Mouse (Mus musculus) hindlimb bud, embryonic 11.5 days (tissue): ENCODE results near the gene Cep57.

Source experiments
- DNase-seq: peaks from one replicate; pipeline ENCODE4 v3.0.0-alpha.2; 2012; ENCODE audit warnings: low read depth, low spot score; ENCODE audit errors: extremely low spot score

The Cep57 gene

DNA sequence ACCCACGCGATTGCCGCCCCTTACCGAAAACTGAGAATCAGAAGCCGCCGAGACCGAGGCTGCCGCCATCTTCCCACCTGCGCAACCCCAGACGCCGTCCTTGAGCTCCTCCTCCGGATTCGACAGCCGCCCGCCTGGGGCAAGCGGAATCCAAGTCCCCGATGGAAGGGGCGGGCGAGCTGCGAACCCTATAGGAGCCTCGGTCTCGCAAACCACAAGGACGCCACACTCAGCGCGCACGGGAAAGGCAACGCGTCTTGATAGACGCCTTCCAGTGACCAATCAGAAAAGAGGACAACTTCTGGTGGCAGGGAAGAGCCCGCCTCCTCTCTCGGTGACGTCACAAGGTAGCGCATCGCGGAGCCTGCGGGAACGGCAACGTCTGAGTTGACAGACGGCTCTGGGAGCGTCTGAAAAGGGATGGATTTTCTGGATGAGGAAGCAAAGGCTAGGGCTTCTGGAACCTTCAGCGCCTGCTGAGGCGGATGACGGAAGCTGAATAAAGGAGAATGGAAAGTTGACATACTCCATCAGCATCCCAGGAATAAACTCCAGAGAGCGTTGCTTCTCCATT, at the start of gene Cep57:
Gene Cep57, minus strand, starts transcription at position 276 of the 574 bp plus-strand sequence.
- peak; percentile 99 for DNase-seq

- no peak for DNase-seq
Observed at GRCm38 (mm10) chr9:13875340-13875739, 48.4 kb upstream of the Cep57 start.

GRCm38 (mm10) chr9:13874359-13874758, 47.5 kb upstream of the Cep57 start:
- DNase-seq, result no peak

DNA sequence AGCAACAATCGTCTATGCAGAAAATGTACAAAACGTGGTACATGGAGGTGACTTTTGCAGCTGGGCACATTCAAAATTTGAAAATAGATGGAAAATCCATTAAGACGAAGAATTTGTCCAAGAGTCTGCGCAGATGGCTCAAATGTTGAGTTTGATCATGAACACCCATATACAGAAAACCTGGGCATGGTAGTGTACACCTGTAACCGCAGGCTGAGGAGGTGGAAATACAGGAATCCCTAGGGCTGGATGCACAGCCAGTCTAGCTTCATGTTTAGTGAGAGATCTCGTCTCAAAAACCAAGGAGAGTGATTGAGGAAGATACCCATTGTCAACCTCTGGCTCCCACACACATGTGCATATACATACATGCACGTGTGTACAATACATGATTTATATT, 44.7 kb upstream of the Cep57 start:
- no peak for DNase-seq

DNA sequence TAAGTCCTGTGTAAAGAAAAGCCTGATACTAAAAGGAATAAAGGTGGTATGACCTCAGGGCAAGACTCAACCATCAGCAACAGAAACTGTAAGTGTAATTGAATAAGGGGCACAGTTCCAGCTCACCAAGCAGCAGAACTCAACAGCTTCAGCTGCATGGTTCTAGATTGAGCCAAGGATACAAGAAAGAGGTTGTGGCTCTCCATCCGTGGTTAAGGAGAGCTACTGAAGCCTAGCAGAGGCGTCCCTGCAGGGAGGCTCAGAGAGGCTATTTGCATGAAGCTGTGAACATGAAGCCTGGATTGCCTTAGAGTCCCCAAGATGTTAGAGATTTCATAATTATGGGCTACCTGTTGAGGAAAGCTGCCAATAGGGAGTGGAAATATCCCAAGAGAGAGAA, 40.7 kb upstream of the Cep57 start:
- no peak for DNase-seq

GRCm38 (mm10) chr9:13856777-13857176, 29.9 kb upstream of the Cep57 start:
- DNase-seq, result no peak

GRCm38 (mm10) chr9:13856247-13856646, 29.3 kb upstream of the Cep57 start:
- no peak for DNase-seq

DNA sequence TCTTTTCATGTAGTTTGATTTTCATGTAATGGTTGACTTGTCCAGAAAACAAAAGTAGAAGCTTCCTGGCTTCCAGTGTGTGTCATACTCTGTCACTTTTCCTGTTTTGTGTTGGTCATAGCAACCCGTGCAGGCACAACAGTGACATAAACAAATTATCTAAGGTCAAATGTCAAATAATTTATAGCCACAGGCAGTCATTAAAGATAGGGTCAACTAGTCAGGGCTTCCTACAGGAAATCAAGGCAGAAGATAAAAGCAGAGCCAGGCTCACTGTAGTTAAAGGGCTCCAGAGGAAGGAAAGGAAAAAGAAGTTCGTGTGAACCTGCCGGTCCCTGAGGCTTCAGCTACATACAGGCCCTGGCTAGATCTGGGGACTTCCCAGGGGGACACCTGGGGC, 27.0 kb upstream of the Cep57 start:
- DNase-seq, result no peak

DNA sequence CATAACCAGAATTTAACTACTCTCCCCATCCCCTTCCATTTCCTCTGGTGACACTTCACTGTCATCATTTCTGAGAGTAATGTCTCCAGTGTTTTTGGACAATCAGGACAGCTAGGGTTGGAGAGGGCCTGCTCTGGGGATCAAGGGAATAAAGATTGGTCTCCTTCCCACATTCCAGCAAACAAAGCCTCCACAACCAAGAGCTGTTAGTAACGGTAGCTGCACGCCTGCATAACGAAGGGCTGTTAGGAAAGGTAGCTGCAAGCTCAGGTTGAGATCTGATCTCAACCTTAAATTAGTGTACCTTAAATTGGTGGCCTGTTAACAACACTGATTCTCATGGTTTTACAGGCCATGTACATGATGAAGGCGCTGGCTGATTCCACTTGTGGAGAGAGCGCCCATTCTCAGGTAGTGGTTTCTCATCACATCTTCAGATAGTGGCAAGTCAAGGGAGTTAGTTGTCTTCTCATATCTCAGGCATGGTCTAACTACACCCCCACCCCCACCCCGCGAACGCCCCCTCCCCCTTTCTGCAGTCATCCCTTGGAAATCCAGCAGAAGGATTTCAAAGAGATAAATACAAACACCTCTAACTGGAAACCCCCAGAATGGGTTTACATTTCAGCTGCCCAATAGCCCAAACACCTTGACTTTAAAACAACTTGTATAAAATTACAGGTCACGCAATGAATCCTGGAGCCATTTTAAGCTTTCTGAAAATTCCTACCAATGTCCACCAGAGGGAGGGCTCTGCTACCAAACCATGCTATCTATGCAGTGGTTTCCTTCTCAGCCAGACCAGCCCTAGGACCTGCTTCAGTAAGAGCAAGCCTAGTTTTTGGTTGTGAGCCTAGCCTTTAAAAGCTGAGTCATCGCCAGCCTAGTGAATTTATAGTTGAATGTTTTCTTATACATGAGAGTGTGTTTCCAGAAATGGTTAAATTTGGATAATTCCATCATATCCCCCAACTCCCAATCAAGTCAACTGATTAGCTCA, 21.9 kb upstream of the Cep57 start:
- DNase-seq, result no peak

- no peak for DNase-seq
Observed at GRCm38 (mm10) chr9:13847591-13847990, 20.7 kb upstream of the Cep57 start.

DNA sequence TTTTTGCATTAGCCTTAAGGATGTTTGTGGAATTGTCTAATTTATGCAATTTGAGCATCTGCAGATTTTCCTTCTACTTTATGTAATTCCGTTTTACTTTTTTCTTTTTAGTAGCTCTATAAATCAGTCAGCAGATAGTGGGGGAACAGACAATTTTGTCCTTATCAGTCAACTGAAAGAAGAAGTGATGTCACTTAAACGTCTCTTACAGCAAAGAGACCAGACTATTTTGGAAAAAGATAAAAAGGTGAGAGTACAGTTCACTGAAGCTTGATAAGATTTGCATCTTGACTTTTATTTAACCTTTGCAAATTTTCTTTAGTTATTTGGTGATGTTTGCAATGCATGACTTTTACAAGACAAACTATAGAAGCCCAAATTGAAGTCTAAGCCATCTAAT, 9.8 kb upstream of the Cep57 start:
- no peak for DNase-seq

DNA sequence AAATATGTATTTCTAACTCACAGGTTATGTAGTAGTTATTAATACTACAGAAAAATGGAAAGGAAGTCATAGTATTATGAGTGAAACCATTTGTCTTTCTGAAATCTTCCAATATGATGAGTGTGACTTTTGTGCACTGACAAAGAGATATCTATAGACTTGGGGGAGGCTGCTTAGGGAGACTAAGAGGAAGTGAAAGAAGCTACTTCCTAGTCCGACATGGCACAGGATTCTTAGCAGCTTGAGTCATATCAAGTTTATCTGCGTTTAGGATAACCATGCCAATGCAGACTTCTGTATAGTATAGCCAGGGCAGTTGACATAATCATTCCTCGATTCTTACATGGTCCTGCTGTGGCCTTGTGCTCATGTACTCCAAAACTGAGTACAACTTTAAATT, 8.3 kb upstream of the Cep57 start:
- DNase-seq, result no peak

GRCm38 (mm10) chr9:13828087-13828441, 1.2 kb upstream of the Cep57 start:
- peak; percentile 37 for DNase-seq

DNA sequence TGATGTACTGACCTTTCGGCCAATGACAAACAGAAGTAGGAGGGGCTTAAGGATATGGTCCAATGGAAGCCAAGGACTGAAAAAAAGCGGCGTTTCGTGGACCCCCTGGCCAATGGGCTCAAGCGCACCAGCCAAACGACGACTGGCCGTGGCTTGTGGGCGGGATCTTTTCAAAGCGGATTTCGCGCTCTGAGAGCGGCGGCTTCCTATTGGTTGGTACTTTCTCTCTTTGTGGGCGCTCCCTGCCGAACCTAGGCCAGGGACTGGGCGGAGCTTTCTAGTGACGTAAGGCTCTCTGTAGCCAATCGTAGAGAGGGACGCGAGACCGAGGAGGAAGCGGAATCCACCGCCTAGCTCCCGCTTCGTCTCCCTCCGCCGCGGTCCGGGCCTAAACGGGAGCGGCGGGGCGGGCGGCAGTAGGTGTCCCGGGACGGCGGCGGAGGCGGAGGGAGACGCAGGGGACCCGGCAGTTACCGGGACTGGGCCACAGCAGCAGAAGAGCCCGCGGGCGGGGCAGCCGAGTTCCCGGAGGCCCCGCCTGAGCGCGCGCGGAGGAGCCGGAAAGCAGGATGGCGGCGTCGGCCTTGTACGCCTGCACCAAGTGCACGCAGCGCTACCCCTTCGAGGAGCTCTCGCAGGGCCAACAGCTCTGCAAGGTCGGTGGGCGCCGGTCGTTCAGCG, 639 bp upstream of the Cep57 start, which contains the start of gene Fam76b:
Gene Fam76b, plus strand, starts transcription at position 311 of the 681 bp plus-strand sequence.
- peak; percentile 98 for DNase-seq

DNA sequence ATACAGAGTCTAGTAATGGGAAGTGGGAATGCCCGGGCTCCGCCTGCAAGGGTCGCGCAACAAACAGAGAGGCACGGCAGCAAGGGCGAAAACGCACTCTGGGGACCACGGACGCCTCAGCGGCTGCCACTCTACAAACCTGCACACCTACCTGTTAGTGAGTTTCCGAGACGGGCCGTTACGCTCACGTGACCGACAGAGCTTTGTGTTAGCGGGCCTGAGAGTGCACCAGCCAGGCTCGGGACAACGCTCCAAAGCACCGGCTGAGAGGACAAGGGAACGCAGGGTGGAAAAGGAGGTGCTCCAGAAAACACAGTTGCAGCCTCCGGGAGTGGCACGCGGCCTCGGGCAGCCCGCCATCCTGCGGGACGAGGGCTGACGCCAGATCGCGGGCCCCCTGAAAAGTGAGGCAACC, 509 bp downstream of the Cep57 start:
- DNase-seq, result peak; percentile 18

DNA sequence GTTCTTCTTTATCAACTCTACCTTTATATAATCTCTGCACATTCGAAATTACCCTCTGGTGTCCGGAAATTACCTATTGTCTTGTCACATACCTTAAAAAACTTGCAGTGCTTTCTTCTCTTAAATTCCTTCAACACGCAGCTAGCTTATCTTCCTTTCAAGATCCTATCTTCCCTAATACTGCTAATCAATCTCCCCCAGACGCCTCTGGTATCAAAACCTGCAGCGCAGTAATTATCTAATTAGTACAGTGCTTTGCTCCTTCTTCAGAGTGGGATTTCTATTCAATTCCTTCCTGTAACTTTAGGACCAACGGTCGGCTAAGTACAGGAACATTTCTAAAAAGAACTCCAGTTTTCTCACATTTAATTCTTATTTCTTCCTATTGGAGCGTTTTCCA, 1.0 kb downstream of the Cep57 start:
- DNase-seq, result no peak

DNA sequence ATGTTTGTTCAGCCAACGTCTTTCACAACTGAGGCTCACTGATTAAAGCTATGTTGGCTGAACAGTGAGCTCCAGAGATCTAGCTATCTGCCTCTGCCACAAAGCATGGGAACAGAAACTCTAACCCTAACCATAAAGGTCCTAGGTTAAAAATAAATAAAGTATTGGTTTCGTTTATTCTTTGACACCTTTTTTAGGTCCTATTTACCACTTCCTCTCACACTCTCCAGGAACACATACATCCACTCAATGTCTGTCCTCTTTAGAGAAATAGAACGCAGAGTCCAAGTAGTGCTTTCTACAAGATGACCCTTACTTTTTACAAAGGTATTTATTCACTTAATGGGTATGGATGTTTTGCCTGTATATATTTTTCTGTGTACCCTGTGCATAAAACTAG, 6.1 kb downstream of the Cep57 start:
- DNase-seq, result no peak

DNA sequence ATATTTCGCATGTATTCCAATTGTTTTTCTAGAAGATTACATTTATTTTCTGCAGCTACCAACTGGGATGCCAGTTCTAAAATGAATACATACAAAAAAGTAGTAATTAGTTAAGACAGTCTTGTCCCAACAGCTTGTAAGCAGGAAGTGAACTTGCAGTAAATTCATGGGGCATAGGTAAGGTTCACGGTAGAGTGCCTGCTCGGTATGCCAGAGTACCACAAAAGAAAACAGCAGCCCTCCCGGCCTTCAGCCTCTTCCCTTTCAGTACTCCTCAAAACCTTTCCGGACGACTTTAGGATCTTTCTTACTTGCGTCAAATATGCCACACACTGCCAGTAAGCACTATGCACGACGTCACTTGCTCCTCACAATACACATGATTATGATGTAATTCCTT, 8.5 kb downstream of the Cep57 start:
- no peak for DNase-seq

DNA sequence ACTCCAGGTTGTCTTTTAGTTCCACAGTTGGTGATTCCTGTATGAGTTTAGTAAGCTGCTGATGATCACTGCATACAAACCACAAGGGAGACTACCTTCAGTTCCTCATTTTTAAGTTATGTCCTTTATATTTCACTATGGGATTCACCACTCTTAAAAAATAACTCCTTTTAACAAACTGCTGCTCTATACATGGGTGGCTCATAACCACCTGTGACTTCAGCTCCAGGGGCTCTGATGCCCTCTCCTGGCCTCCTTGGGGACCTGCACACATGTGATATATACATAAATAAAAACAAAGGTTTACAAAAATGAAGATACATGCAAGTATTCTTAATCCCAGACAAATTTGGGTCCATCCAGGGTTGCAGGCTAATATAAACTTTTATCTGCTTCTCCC, 17.0 kb downstream of the Cep57 start:
- DNase-seq, result no peak

GRCm38 (mm10) chr9:13807657-13808056, 19.2 kb downstream of the Cep57 start:
- DNase-seq, result no peak

GRCm38 (mm10) chr9:13806854-13807253, 20.1 kb downstream of the Cep57 start:
- DNase-seq, result no peak

- no peak for DNase-seq
Observed at GRCm38 (mm10) chr9:13804480-13804879, 22.4 kb downstream of the Cep57 start.
